Mouse (Mus musculus) liver, postnatal 0 days (tissue): ENCODE measurements around the gene Atp6v1fnb.

Experiments used
- CTCF ChIP-seq: sonication (generic); IDR thresholded peaks from 2 replicates; pipeline ENCODE4 v1.5.1; 2016; ENCODE audit warnings: antibody characterized with exemption, low read depth
- EP300 ChIP-seq: IDR thresholded peaks from 2 replicates; pipeline ENCODE4 v1.6.1; 2016; ENCODE audit warnings: antibody characterized with exemption, low read depth, mild to moderate bottlenecking

DNA sequence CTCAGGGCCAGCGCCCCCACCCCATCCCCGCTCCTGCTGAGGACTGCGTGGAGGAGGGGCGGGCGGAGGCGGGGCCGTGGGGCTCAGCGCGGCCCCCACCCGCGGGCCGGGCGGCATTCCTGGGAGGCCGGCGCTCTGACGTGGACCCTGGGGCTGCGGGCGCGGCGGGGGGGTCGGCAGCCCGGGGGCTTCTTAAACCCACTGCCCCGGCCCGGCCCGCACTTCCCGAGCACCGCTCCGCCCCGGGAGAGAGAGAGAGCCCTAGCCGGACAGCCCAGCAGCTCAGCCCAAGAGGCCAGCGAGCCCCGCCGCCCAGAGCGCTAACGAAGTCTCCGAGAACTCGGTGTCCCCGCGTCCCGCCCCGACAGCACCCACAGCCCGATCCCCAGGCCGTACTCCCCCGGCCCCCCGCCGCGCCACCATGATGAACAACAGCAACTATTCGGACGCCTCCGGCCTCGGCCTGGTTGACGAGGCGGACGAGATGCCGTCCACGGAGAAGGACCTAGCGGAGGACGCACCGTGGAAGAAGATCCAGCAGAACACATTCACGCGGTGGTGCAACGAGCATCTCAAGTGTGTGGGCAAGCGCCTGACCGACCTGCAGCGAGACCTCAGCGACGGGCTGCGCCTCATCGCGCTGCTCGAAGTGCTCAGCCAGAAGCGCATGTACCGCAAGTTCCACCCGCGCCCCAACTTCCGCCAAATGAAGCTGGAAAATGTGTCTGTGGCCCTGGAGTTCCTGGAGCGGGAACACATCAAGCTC lies 38.0 kb upstream of the Atp6v1fnb start, which contains the start of gene Flnc:
- no peak for TF ChIP-seq CTCF
- no peak for TF ChIP-seq EP300
